Mouse (Mus musculus) heart, adult 2 months (tissue): ENCODE measurements around the gene Fam32a.
A peak's percentile ranks its signal among the peaks of the same experiment; 100 is the strongest.

ENCODE experiments used
- CTCF ChIP-seq: fragments of 200-600 bp; IDR thresholded peaks from 2 replicates; pipeline ENCODE4 v1.8.1; 2022; ENCODE audit warnings: antibody characterized with exemption, mild to moderate bottlenecking, moderate library complexity
- POLR2A ChIP-seq: fragments of 200-500 bp; IDR thresholded peaks from 2 replicates; pipeline ENCODE4 v1.6.1; 2011; ENCODE audit warnings: mild to moderate bottlenecking, low read depth, low read length, control low read depth; ENCODE audit not compliant: insufficient read depth

- no peak for TF ChIP-seq POLR2A
- peak; percentile 92 for TF ChIP-seq CTCF
Measured at GRCm38 (mm10) chr8:72177346-72177925, 42.1 kb upstream of the Fam32a start.
